Mouse (Mus musculus) cerebellum, adult 2 months (tissue): ENCODE data around the gene Itga2b. TPM values are rescaled to one million over a fixed set of nuclear protein-coding genes. Genes with fewer than 3 reads are reported as not detected.

Experiments used
- DNase-seq, 2 experiments: peaks; one replicate each; pipeline ENCODE4 v3.0.0; 2021
- H3K27ac ChIP-seq: fragments of 200-500 bp; 2 replicates; pipeline ENCODE4 v1.5.1; 2012; ENCODE audit warnings: low read length, control low read depth, inconsistent platforms; ENCODE audit not compliant: insufficient read depth
- H3K27me3 ChIP-seq: fragments of 200-500 bp; 2 replicates; pipeline ENCODE4 v1.6.1; 2012; ENCODE audit warnings: inconsistent platforms, mild to moderate bottlenecking, low read length, moderate library complexity; ENCODE audit not compliant: control insufficient read depth, insufficient read depth
- H3K4me1 ChIP-seq: fragments of 200-500 bp; 2 replicates; pipeline ENCODE4 v1.6.1; 2011; ENCODE audit warnings: low read length; ENCODE audit not compliant: control insufficient read depth, insufficient read depth
- H3K4me3 ChIP-seq: fragments of 200-500 bp; replicated peaks from 2 replicates; pipeline ENCODE3; 2011; ENCODE audit warnings: mild to moderate bottlenecking, low read depth, low read length, control low read depth; ENCODE audit not compliant: insufficient read depth
- CTCF ChIP-seq: fragments of 200-500 bp; IDR thresholded peaks from 2 replicates; pipeline ENCODE4 v1.5.1; 2011; ENCODE audit warnings: low read depth, mild to moderate bottlenecking, control low read depth, low read length, moderate library complexity, borderline replicate concordance; ENCODE audit not compliant: insufficient read depth
- POLR2A ChIP-seq: fragments of 200-500 bp; IDR thresholded peaks from 2 replicates; pipeline ENCODE4 v1.6.1; 2011; ENCODE audit warnings: low read length, control low read depth, borderline replicate concordance; ENCODE audit not compliant: insufficient read depth
- WGBS: fragments of 180-500 bp; shearing (Covaris S2); methylation state at CpG from one replicate; pipeline ENCODE4 v1.1.7; 2018; 5-methylcytosine and 5-hydroxymethylcytosine counted together
- polyA plus RNA-seq: library from polyadenylated mRNA; depleted of rRNA; stranded (reverse); fragments of >200 nt; gene quantifications from 2 replicates; pipeline ENCODE4 v1.2.3, GENCODE M21; 2012; rRNA removed

The Itga2b gene
- polyA plus RNA-seq = 2.8 and 4.0 TPM in 2 replicates

DNA sequence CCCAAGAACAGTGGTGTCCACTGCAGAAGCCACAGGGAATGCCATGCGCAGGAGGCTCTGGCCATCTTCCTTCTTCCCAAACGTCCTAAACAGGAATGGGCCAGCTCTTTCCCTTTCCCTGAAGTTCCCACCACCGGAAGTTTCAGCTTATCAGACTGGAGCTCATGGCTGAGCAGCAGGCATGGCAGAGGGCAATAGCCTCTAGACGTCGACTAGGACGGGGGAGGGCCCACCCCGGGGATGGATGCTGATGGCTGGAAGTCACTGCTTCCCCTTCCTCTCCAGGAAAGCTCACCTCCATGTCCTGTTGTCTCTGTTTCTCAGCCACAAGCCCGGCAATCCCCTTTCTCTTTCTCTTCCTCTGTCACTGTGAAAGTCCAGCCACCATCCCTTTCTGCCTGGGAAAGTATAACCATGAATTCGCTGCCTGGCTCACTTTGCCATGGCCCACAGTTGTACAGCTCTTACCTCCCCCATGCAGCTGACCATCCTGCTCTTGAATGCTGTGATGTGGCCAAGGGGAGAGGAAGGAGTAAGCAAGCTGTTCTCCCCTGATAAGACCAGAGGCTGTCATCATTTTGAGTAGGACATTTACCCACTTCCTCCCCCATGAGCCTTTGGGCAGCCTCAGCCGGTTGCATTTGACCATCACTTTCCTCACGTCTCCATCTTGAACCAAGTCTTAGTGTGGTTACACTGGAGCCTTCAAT lies at the start of gene Itga2b:
Itga2b (minus strand) TSS at position 475 of the 710 bp plus-strand sequence.
- no peak for DNase-seq
- Histone ChIP-seq H3K27ac (no peak within 1 kb of the TSS), H3K4me1 (peaks cover 8% of the 10 kb centered on the region), H3K4me3 (no peak within 1 kb of the TSS), H3K27me3 (no peaks in the 10 kb centered on the region)
- 69% methylated on average over 11 of the region's 11 CpGs for WGBS
- TF ChIP-seq POLR2A (no peak), CTCF (no peak)

DNA sequence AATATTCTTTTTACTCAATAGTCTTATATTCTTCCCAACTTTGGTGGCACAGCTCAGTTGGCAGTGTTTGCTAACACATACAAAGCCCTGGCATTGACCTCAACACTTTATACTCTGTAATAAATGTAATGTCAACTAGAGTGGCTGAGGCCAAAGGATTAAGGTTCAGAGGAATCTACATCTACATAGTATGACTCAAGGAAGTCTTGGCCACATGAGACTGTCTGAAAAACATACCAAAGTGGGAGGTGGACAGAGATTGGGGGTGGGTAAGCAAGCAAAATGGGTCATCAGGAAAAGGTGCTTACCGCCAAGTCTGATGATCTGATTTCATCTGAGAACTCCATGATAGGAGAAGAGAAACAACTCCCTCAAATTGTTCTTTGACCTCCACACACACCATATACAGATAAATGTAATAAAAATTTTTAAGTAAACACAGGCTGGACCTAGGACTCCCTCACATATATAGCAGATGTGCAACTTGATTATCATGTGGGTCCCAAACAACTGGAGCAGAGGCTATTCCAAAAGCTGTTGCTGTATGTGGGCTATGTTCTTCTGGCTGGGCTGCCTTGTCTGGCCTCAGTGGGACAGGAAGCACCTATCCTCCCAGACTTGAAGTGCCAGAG lies 45.0 kb upstream of the Itga2b start:
- Histone ChIP-seq H3K27ac (no peak overlapping the region), H3K27me3 (no peaks in the 10 kb centered on the region), H3K4me1 (no peaks in the 10 kb centered on the region), H3K4me3 (no peak overlapping the region)
- 93% methylated on average over 1 of the region's 1 CpGs for WGBS
- TF ChIP-seq POLR2A (no peak), CTCF (no peak)
- DNase-seq = no peak

DNA sequence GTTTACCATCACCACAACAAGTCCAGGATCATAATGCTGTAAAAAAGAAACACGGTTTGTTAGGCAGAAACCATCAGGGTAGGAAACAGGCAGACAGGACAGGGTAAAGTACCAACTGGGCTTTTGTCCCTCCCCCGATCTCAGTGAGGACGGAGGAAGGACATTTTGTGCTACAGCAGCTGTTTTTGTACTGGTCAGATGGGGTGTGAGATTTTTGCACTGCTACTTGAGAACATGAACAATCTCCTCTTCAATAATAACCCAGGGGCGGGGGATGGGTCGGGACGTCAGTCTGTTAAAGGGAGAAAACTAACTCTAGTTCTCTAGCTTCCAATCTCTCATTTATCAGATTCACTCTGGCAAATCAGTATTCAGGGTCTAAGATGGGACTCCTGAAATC lies 40.3 kb upstream of the Itga2b start:
- Histone ChIP-seq H3K27me3 (no peaks in the 10 kb centered on the region), H3K4me1 (no peaks in the 10 kb centered on the region), H3K27ac (no peak overlapping the region), H3K4me3 (no peak overlapping the region)
- TF ChIP-seq CTCF (no peak), POLR2A (no peak)
- no peak for DNase-seq
- 72% methylated on average over 6 of the region's 6 CpGs for WGBS

DNA sequence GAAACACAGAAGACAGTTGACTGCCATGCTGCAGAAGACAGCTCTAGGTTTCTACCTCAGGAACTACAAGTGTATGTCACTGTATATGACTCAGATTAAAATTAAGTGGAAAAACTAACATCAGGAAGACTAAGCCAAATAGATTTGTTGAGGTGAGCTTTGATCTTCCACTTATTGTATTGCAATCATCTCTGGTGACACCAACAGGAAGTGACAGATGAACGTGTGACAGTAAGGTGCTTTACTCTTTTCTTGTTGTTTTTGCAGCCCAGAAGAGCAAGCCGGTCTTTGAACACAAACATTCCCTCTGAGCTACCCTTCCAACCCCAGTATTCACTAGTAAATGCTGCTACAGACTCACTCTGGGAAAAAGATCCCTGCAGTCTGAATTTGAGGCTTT lies 26.8 kb upstream of the Itga2b start:
- Histone ChIP-seq H3K27me3 (no peaks in the 10 kb centered on the region), H3K4me1 (no peaks in the 10 kb centered on the region), H3K27ac (no peak overlapping the region), H3K4me3 (no peak overlapping the region)
- DNase-seq = no peak
- WGBS = 83% methylated on average over 2 of the region's 2 CpGs
- TF ChIP-seq POLR2A (no peak), CTCF (no peak)

DNA sequence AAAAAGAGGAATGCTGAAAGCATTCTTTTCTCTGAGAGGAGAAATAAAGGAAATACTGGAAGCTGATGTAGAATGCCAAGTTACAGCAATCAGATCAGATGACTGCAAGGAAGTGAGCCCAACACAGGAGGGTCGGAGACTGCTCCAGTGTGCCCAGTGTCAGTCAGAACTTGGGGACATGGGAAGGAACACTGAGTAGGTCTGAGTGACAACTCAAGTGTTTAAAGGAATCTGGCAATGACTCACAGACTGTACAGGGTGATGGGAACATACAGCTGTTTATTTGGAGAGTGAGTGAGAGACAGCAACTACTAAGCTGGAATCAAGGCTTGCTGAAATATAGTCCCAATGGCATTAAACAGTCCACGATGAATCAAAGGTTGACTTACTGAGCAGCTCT lies 26.3 kb upstream of the Itga2b start:
- Histone ChIP-seq H3K4me3 (no peak overlapping the region), H3K27ac (no peak overlapping the region), H3K27me3 (no peaks in the 10 kb centered on the region), H3K4me1 (no peaks in the 10 kb centered on the region)
- TF ChIP-seq CTCF (no peak), POLR2A (no peak)
- 87% methylated on average over 2 of the region's 2 CpGs for WGBS
- DNase-seq = no peak

DNA sequence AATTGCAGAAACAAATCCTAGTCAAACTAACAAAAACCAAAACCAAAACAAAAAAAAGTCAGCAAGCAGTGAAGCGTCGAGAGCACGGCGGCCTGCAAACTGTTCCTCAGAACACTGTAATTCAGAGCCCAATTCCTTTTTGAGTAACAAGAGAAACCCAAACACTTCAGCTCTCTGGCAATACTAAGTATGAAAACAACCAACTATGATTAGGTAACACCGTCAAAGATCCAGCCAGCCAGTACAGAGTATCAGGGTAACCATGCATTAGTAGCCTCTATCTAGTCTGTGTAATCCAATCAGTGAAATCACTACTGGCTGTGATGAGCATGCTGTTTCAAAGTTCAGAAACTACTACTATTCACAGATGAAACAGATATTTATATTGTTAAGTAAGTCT lies 25.8 kb upstream of the Itga2b start:
- Histone ChIP-seq H3K27ac (no peak overlapping the region), H3K4me1 (no peaks in the 10 kb centered on the region), H3K27me3 (no peaks in the 10 kb centered on the region), H3K4me3 (no peak overlapping the region)
- no peak for TF ChIP-seq POLR2A
- no peak for TF ChIP-seq CTCF
- no peak for DNase-seq
- 96% methylated on average over 5 of the region's 5 CpGs for WGBS

DNA sequence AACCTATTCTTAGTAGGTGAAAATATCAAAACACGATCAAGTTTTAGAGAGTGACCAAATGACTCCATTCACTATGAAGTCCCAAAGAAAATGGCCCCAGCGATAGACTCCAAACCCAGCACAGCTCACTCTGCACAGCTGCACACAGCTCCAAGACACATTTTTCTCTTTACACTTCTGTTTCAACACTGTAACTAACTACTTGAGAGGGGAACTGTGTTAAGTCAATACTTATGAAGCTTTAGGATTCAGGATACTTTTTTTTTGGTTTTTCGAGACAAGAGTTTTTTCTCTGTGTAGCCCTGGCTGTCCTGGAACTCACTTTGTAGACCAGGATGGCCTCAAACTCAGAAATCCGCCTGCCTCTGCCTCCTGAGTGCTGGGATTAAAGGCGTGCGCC lies 25.2 kb upstream of the Itga2b start:
- 97% methylated on average over 6 of the region's 6 CpGs for WGBS
- no peak for DNase-seq
- no peak overlapping the region for H3K27ac ChIP-seq
- TF ChIP-seq POLR2A = no peak
- TF ChIP-seq CTCF = no peak
- H3K4me1 ChIP-seq = no peaks in the 10 kb centered on the region
- H3K4me3 ChIP-seq = no peak overlapping the region
- no peaks in the 10 kb centered on the region for H3K27me3 ChIP-seq

DNA sequence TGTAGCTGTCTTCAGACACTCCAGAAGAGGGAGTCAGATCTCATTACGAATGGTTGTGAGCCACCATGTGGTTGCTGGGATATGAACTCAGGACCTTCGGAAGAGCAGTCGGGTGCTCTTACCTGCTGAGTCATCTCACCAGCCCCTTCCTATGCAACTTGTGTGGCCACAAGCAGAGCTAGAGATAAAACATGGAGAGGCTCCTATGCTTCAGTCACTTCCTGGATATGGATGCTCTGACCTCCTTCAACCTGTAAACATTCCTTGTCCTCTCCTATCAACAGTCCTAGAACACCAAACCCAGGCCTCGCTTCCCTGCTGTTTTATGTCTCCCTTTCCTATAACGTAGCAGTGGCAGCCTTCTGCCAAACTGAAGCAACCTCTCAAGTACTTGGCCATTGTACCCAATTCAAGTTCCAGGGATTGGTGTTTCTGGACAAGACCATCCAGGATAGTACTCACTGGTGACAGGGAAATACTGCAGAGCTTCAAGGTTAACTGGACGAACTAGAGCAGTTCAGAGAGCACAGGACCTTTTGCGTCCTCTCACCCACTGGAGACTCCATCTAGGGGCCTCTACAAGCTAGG lies 24.2 kb upstream of the Itga2b start:
- no peaks in the 10 kb centered on the region for H3K4me1 ChIP-seq
- TF ChIP-seq CTCF (no peak), POLR2A (no peak)
- no peak for DNase-seq
- 0 out of 2 replicates have a peak overlapping the region, but pooled peaks have one; percentile 13 for H3K27ac ChIP-seq
- 77% methylated on average over 7 of the region's 7 CpGs for WGBS
- no peak overlapping the region for H3K4me3 ChIP-seq
- H3K27me3 ChIP-seq = no peaks in the 10 kb centered on the region
